Mouse (Mus musculus): ENCODE results near the gene Aicda. TPM values are rescaled to one million over a fixed set of nuclear protein-coding genes. Genes with fewer than 3 reads are reported as not detected.
"Not testable (repeated sequence)": the region's sequence is repeated elsewhere in the genome, so short reads cannot be mapped to it uniquely, and the experiment has no call there.

Aicda gene
- polyA plus RNA-seq, 1 experiment from 2014 or later: not detected

GRCm38 (mm10) chr6:122531466-122532174 lies 22.0 kb upstream of the Aicda start:
- H3K36me3 ChIP-seq (replicated peaks): no peaks in the 10 kb centered on the region
- H3K27me3 ChIP-seq (ENCODE audit: poor library complexity, severe bottlenecking): no peaks in the 10 kb centered on the region
- 74% methylated on average over 8 of the region's 8 CpGs for WGBS
- H3K4me3 ChIP-seq: no peak overlapping the region
- H3K27ac ChIP-seq: no peak overlapping the region
- H3K9me3 ChIP-seq: no peaks in the 10 kb centered on the region
- peaks cover 8% of the 10 kb centered on the region for H3K4me1 ChIP-seq
- DNase-seq (ENCODE audit: extremely low spot score, low spot score): no peak

DNA sequence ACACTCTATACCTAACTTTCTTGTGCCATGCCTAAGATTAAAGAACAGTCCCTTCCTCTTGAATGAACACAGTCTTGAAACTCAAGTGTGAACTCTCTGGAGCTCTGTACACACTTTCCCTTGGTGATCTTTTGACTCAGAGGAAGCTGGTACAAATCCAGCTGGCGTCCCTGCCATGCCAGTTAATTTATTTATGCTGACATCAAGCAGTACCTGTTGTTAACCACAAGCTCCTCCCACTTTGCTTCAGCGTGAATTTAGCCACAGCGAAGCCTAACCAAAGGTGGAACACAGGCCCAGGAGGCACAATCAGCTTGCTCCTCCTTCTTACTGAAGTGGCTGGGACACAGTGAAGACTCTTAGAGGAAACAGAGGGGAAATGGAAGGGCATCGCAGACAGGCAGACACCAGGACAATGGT lies 20.7 kb upstream of the Aicda start:
- Histone ChIP-seq H3K9me3 (no peaks in the 10 kb centered on the region), H3K36me3 (replicated peaks) (no peaks in the 10 kb centered on the region), H3K4me3 (peak overlapping the region; percentile 31), H3K27me3 (ENCODE audit: poor library complexity, severe bottlenecking) (no peaks in the 10 kb centered on the region), H3K4me1 (peaks cover 8% of the 10 kb centered on the region), H3K27ac (peak overlapping the region; percentile 78)
- 13% methylated on average over 4 of the region's 4 CpGs for WGBS
- DNase-seq (ENCODE audit: extremely low spot score, low spot score): peak; percentile 20

- Histone ChIP-seq H3K4me1 (peaks cover 8% of the 10 kb centered on the region), H3K27ac (no peak overlapping the region), H3K27me3 (ENCODE audit: poor library complexity, severe bottlenecking) (no peaks in the 10 kb centered on the region), H3K9me3 (no peaks in the 10 kb centered on the region), H3K36me3 (replicated peaks) (no peaks in the 10 kb centered on the region), H3K4me3 (no peak overlapping the region)
- WGBS: 27% methylated on average over 3 of the region's 3 CpGs
- DNase-seq (ENCODE audit: extremely low spot score, low spot score): no peak
Observed at GRCm38 (mm10) chr6:122534032-122534431, 19.6 kb upstream of the Aicda start.

- Histone ChIP-seq H3K9me3 (no peaks in the 10 kb centered on the region), H3K27me3 (ENCODE audit: poor library complexity, severe bottlenecking) (no peaks in the 10 kb centered on the region), H3K36me3 (replicated peaks) (no peaks in the 10 kb centered on the region), H3K4me3 (no peak overlapping the region), H3K27ac (no peak overlapping the region), H3K4me1 (no peaks in the 10 kb centered on the region)
- 89% methylated on average over 9 of the region's 9 CpGs for whole genome bisulfite sequencing
- DNase-seq (ENCODE audit: extremely low spot score, low spot score): no peak
Observed at GRCm38 (mm10) chr6:122539564-122539963, 14.0 kb upstream of the Aicda start.

GRCm38 (mm10) chr6:122542459-122542858 lies 11.1 kb upstream of the Aicda start:
- not testable (repeated sequence) for H3K36me3 ChIP-seq (replicated peaks); H3K27me3 ChIP-seq (ENCODE audit: poor library complexity, severe bottlenecking); DNase-seq (ENCODE audit: extremely low spot score, low spot score); H3K27ac ChIP-seq; H3K4me1 ChIP-seq; H3K9me3 ChIP-seq; H3K4me3 ChIP-seq
- 77% methylated on average over 5 of the region's 5 CpGs for WGBS

- DNase-seq (ENCODE audit: extremely low spot score, low spot score): no peak
- Histone ChIP-seq H3K27ac (no peak overlapping the region), H3K27me3 (ENCODE audit: poor library complexity, severe bottlenecking) (no peaks in the 10 kb centered on the region), H3K4me3 (no peak overlapping the region), H3K9me3 (no peaks in the 10 kb centered on the region), H3K36me3 (replicated peaks) (no peaks in the 10 kb centered on the region), H3K4me1 (no peaks in the 10 kb centered on the region)
- 83% methylated on average over 5 of the region's 5 CpGs for whole genome bisulfite sequencing
Observed at GRCm38 (mm10) chr6:122543574-122543973, 10.0 kb upstream of the Aicda start.

DNA sequence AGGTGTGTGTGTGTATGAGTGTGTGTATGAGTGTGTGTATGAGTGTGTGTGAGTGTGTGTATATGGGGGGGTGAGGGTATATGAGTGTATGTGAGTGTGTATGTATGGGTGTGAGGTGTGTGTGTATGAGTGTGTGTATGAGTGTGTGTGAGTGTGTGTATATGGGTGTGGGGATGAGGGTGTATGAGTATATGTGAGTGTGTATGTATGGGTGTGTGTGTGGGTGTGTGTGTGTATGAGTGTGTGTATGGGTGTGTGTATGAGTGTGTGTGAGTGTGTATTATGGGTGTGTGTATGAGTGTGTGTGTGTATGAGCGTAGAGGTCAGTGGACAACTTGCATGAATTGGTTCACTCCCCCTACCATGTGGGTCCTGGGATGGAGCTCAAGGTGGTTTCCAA lies 8.9 kb upstream of the Aicda start:
- no peak overlapping the region for H3K4me3 ChIP-seq
- no peaks in the 10 kb centered on the region for H3K36me3 ChIP-seq (replicated peaks)
- H3K4me1 ChIP-seq: no peaks in the 10 kb centered on the region
- H3K27ac ChIP-seq: no peak overlapping the region
- WGBS: 100% methylated on average over 1 of the region's 1 CpGs
- no peak for DNase-seq (ENCODE audit: extremely low spot score, low spot score)
- no peaks in the 10 kb centered on the region for H3K9me3 ChIP-seq
- H3K27me3 ChIP-seq (ENCODE audit: poor library complexity, severe bottlenecking): no peaks in the 10 kb centered on the region

DNA sequence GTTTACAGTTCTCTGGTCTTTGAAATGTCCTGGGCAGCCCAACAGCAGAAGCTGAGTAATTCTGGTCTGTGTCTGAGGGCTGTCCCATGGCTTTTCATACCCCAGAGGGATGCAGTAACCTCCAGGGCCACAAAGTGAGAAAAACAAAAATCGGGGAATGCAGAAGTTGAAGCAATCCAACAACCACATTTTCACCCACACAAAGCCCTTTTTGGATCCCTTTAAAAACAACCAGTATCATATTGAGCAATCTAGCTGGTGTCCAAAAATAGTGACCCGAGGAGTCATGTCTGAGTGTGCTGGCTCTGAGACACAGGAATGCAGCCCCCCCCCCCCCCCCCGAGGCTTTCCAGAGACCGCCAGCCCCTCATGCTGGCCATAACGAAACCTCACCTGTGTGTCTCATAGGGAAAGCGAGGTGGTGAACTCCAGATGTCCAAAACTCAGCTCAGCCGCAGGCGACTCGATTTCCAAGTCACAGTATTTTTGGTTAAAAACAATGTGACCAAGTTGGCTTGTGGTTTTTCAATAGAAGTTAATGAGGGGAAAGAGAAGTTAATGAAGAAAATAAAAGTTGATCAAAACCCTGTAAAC lies 8.2 kb upstream of the Aicda start:
- WGBS: 87% methylated on average over 9 of the region's 9 CpGs
- no peak overlapping the region for H3K27ac ChIP-seq
- no peaks in the 10 kb centered on the region for H3K4me1 ChIP-seq
- DNase-seq (ENCODE audit: extremely low spot score, low spot score): no peak
- H3K9me3 ChIP-seq: no peaks in the 10 kb centered on the region
- no peaks in the 10 kb centered on the region for H3K36me3 ChIP-seq (replicated peaks)
- no peaks in the 10 kb centered on the region for H3K27me3 ChIP-seq (ENCODE audit: poor library complexity, severe bottlenecking)
- no peak overlapping the region for H3K4me3 ChIP-seq

GRCm38 (mm10) chr6:122545948-122546347 lies 7.7 kb upstream of the Aicda start:
- Histone ChIP-seq H3K4me1 (no peaks in the 10 kb centered on the region), H3K4me3 (no peak overlapping the region), H3K27ac (no peak overlapping the region), H3K27me3 (ENCODE audit: poor library complexity, severe bottlenecking) (no peaks in the 10 kb centered on the region), H3K9me3 (no peaks in the 10 kb centered on the region), H3K36me3 (replicated peaks) (no peaks in the 10 kb centered on the region)
- DNase-seq (ENCODE audit: extremely low spot score, low spot score): no peak
- WGBS: 88% methylated on average over 10 of the region's 10 CpGs

DNA sequence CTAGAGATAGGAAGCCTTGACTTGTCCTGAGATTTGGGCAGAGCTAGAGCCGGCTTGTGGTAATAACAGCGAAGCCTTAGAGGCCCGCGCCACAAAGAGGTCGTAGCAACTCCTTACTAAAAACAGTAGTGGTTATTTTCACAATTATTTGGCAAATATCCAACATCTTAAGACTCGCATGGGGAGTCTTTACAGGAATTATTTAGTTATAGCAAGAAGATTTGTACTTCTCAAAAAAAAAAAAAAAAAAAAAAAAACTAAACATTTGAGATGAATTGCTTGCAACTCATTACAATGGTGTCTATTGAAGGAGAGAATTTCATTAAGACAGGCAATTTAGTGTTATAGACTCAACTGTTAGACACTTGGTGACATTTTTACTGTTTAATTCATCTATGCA lies 501 bp downstream of the Aicda start:
- WGBS: 87% methylated on average over 6 of the region's 6 CpGs
- Histone ChIP-seq H3K27me3 (ENCODE audit: poor library complexity, severe bottlenecking) (peaks cover 13% of the 10 kb centered on the region), H3K4me3 (no peak overlapping the region), H3K36me3 (replicated peaks) (no peaks in the 10 kb centered on the region), H3K4me1 (no peaks in the 10 kb centered on the region), H3K9me3 (no peaks in the 10 kb centered on the region), H3K27ac (no peak overlapping the region)
- DNase-seq (ENCODE audit: extremely low spot score, low spot score): no peak

GRCm38 (mm10) chr6:122555266-122555665 lies 1.7 kb downstream of the Aicda start:
- Histone ChIP-seq H3K36me3 (replicated peaks) (no peaks in the 10 kb centered on the region), H3K9me3 (no peaks in the 10 kb centered on the region), H3K4me1 (peaks cover 10% of the 10 kb centered on the region), H3K27me3 (ENCODE audit: poor library complexity, severe bottlenecking) (peaks cover 13% of the 10 kb centered on the region), H3K27ac (no peak overlapping the region), H3K4me3 (no peak overlapping the region)
- no peak for DNase-seq (ENCODE audit: extremely low spot score, low spot score)
- WGBS: 53% methylated on average over 7 of the region's 7 CpGs

- WGBS: 27% methylated on average over 15 of the region's 15 CpGs
- Histone ChIP-seq H3K9me3 (no peaks in the 10 kb centered on the region), H3K27me3 (ENCODE audit: poor library complexity, severe bottlenecking) (peaks cover 26% of the 10 kb centered on the region), H3K27ac (no peak overlapping the region), H3K4me3 (peak overlapping the region; percentile 26; the same call in 1 of the 2 replicates), H3K36me3 (replicated peaks) (no peaks in the 10 kb centered on the region), H3K4me1 (peaks cover 17% of the 10 kb centered on the region)
- DNase-seq (ENCODE audit: extremely low spot score, low spot score): peak; percentile 31
Observed at GRCm38 (mm10) chr6:122556959-122557561, 3.5 kb downstream of the Aicda start.

DNA sequence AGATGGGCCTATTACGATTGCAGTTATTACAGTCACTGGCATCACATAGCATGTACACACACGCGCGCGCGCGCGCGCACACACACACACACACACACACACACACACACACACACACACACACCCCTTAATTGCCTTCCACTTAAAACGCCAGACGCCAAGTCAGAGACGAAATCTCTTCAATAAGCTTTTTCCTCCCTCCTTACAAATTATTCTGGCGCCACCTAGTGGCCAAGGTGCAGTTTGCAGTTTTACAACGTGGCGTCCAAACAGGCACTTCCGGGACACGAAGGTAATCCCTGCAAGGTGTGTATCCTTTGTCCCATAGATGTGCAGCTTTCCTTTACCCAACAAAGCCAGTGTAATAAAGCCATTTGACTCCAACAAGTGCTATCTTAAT lies 6.8 kb downstream of the Aicda start:
- H3K36me3 ChIP-seq (replicated peaks): no peaks in the 10 kb centered on the region
- H3K9me3 ChIP-seq: no peaks in the 10 kb centered on the region
- peak; percentile 78 for DNase-seq (ENCODE audit: extremely low spot score, low spot score)
- H3K4me1 ChIP-seq: peaks cover 23% of the 10 kb centered on the region
- WGBS: 17% methylated on average over 17 of the region's 17 CpGs
- H3K4me3 ChIP-seq: peak overlapping the region; percentile 29
- H3K27ac ChIP-seq: no peak overlapping the region
- H3K27me3 ChIP-seq (ENCODE audit: poor library complexity, severe bottlenecking): peaks cover 32% of the 10 kb centered on the region
